Mouse (Mus musculus): ENCODE data around the gene Cyp2c66. TPM values are rescaled to one million over a fixed set of nuclear protein-coding genes. Genes with fewer than 3 reads are reported as not detected.
"Not testable (repeated sequence)": the region's sequence is repeated elsewhere in the genome, so short reads cannot be mapped to it uniquely, and the experiment has no call there.

Cyp2c66 gene
- total RNA-seq (2012; rRNA removed), result not detected in 2 replicates
- not detected for polyA plus RNA-seq (2012; ENCODE audit: insufficient read depth in 1 of 2, insufficient read length in 2 of 2, low read depth in 1 of 2, low replicate concordance in 2 of 2, missing spikeins in 1 of 2)

DNA sequence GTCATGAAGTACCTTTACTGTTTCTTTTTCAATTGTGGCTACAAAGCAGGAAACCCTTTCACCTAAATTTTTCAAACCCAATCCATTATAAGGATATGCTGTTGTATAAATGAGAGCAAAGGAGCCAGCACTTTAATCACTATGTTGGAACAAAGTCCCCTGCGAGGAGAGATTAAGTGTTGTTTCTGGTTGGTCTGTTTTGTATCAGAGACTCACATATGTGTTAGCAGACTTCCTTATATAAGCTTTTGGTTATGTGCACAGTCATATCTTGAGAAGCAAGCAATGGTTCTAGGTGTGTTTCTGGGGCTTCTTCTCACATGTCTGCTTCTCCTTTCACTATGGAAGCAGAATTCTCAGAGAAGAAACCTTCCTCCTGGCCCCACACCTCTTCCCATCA is at the start of gene Cyp2c66:
TSS of gene Cyp2c66 (plus strand) at position 255 of the 400 bp plus-strand sequence.
- TF ChIP-seq SIN3A (IDR thresholded peaks at IDR 0.05; ENCODE audit: low read length), result no peak
- TF ChIP-seq CHD1 (IDR thresholded peaks at IDR 0.05; ENCODE audit: low read depth, low read length), result no peak
- no peak for TF ChIP-seq MXI1 (IDR thresholded peaks at IDR 0.05; ENCODE audit: low read depth, low read length)
- TF ChIP-seq KAT2A (conservative IDR thresholded peaks at IDR 0.05; ENCODE audit: low read depth, low read length), result no peak
- TF ChIP-seq CHD2 (IDR thresholded peaks at IDR 0.05; ENCODE audit: low read length), result no peak
- no peaks in the 10 kb centered on the region for H3K9me3 ChIP-seq (replicated peaks; ENCODE audit: insufficient read depth, low read length)
- H3K27ac ChIP-seq (ENCODE audit: control insufficient read depth, low read depth, low read length), result no peak within 1 kb of the TSS
- no peak within 1 kb of the TSS for H3K4me3 ChIP-seq (ENCODE audit: control insufficient read depth in 1 of 2, insufficient read depth in 1 of 2, low read depth in 2 of 2, low read length in 2 of 2)
- DNase-seq (ENCODE audit: low read depth, low spot score), result peak; percentile 7
- H3K27me3 ChIP-seq (ENCODE audit: control insufficient read depth in 1 of 2, insufficient read depth in 2 of 2, low read length in 2 of 2), result no peaks in the 10 kb centered on the region
- no peaks in the 10 kb centered on the region for H3K4me1 ChIP-seq (ENCODE audit: control insufficient read depth in 1 of 2, insufficient read depth in 2 of 2, low read length in 2 of 2)
- no peaks in the 10 kb centered on the region for H3K36me3 ChIP-seq (ENCODE audit: control insufficient read depth in 1 of 2, insufficient read depth in 2 of 2, low read length in 2 of 2)
- no peak within 1 kb of the TSS for H3K9ac ChIP-seq (ENCODE audit: control insufficient read depth, low read depth, low read length, poor library complexity, severe bottlenecking)
- no peaks in the 10 kb centered on the region for H3K79me2 ChIP-seq (ENCODE audit: control insufficient read depth, insufficient read depth, low read length, poor library complexity)

DNA sequence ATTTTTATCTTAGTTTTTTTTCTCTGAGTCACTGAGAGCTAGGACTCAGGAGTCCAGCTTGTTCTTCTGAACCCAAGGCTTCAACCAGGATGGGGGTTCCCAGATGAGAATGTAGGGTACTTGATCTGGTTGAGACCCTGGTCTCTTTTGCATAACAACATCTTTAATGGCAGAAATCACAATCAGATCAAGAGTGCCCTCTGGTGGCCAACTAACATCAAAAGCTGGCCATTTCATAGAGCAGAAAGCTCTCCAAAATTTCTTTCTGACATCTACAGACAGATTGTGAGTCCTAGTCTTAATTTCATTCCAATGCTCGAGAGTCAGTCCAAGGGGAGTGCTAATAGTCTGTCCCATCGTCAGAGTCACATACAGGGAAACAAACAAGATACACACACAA is 14.9 kb upstream of the Cyp2c66 start:
- H3K9me3 ChIP-seq (replicated peaks; ENCODE audit: insufficient read depth, low read length); H3K79me2 ChIP-seq (ENCODE audit: control insufficient read depth, insufficient read depth, low read length, poor library complexity); H3K9ac ChIP-seq (ENCODE audit: control insufficient read depth, low read depth, low read length, poor library complexity, severe bottlenecking); H3K27ac ChIP-seq (ENCODE audit: control insufficient read depth, low read depth, low read length); H3K4me3 ChIP-seq (ENCODE audit: control insufficient read depth in 1 of 2, insufficient read depth in 1 of 2, low read depth in 2 of 2, low read length in 2 of 2); H3K36me3 ChIP-seq (ENCODE audit: control insufficient read depth in 1 of 2, insufficient read depth in 2 of 2, low read length in 2 of 2); H3K27me3 ChIP-seq (ENCODE audit: control insufficient read depth in 1 of 2, insufficient read depth in 2 of 2, low read length in 2 of 2); H3K4me1 ChIP-seq (ENCODE audit: control insufficient read depth in 1 of 2, insufficient read depth in 2 of 2, low read length in 2 of 2): not testable (repeated sequence)
- DNase-seq (ENCODE audit: low read depth, low spot score), result peak; percentile 45
- TF ChIP-seq RAD21 (IDR thresholded peaks at IDR 0.05; ENCODE audit: low read depth, low read length) (peak; percentile 32), CTCF (IDR thresholded peaks at IDR 0.05 in 2 of 3, conservative IDR thresholded peaks at IDR 0.05 in 1 of 3; ENCODE audit: control insufficient read depth in 1 of 3, insufficient read depth in 1 of 3, low read depth in 2 of 3, low read length in 3 of 3, poor library complexity in 1 of 3, severe bottlenecking in 1 of 3) (peak in 2 of 3 experiments; percentile 23 to 33; a peak in 3 of 6 replicates), SMC3 (IDR thresholded peaks at IDR 0.05; ENCODE audit: low read depth, low read length) (peak; percentile 34)

DNA sequence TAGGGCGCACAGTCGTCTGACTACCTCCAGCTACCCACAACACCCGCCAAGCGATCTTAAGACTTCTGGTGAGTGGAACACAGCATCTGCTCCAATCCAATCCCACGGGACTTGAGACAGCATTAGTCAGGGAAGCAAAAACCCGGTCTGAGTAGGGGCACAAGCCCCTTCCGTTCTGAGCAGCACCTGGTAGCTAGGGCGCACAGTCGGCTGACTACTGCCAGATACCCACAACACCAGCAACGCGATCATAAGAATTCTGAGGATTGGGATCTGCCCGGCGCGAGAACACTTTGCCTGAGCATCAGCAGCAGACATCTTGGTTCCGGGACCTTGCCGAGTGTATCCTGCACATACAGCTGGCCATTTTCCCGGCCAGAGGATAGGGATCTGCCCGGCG is 43.1 kb downstream of the Cyp2c66 start:
- H3K4me3 ChIP-seq (ENCODE audit: control insufficient read depth in 1 of 2, insufficient read depth in 1 of 2, low read depth in 2 of 2, low read length in 2 of 2); H3K9ac ChIP-seq (ENCODE audit: control insufficient read depth, low read depth, low read length, poor library complexity, severe bottlenecking); H3K36me3 ChIP-seq (ENCODE audit: control insufficient read depth in 1 of 2, insufficient read depth in 2 of 2, low read length in 2 of 2); DNase-seq (ENCODE audit: low read depth, low spot score); H3K79me2 ChIP-seq (ENCODE audit: control insufficient read depth, insufficient read depth, low read length, poor library complexity); H3K27ac ChIP-seq (ENCODE audit: control insufficient read depth, low read depth, low read length); H3K4me1 ChIP-seq (ENCODE audit: control insufficient read depth in 1 of 2, insufficient read depth in 2 of 2, low read length in 2 of 2); H3K9me3 ChIP-seq (replicated peaks; ENCODE audit: insufficient read depth, low read length); H3K27me3 ChIP-seq (ENCODE audit: control insufficient read depth in 1 of 2, insufficient read depth in 2 of 2, low read length in 2 of 2): not testable (repeated sequence)

Other genes starting within 250 kb of the Cyp2c66 start
- gene Hells, start 183.0 kb upstream of the Cyp2c66 start, total RNA-seq (2012; rRNA removed), result 56.3 and 56.8 TPM in 2 replicates
- gene Hells, start 183.0 kb upstream of the Cyp2c66 start, polyA plus RNA-seq (2012; ENCODE audit: insufficient read depth in 1 of 2, insufficient read length in 2 of 2, low read depth in 1 of 2, low replicate concordance in 2 of 2, missing spikeins in 1 of 2), result 100 to 1,000 TPM in 1 of 2 experiments, not detected in 1; 159 TPM
- not detected in 2 replicates for gene Cyp2c55, start 106.9 kb upstream of the Cyp2c66 start, total RNA-seq (2012; rRNA removed)
- gene Cyp2c55, start 106.9 kb upstream of the Cyp2c66 start, polyA plus RNA-seq (2012; ENCODE audit: insufficient read depth in 1 of 2, insufficient read length in 2 of 2, low read depth in 1 of 2, low replicate concordance in 2 of 2, missing spikeins in 1 of 2), result not detected
- not detected in 2 replicates for gene Cyp2c65, start 52.9 kb upstream of the Cyp2c66 start, total RNA-seq (2012; rRNA removed)
- not detected for gene Cyp2c65, start 52.9 kb upstream of the Cyp2c66 start, polyA plus RNA-seq (2012; ENCODE audit: insufficient read depth in 1 of 2, insufficient read length in 2 of 2, low read depth in 1 of 2, low replicate concordance in 2 of 2, missing spikeins in 1 of 2)
- not detected in 2 replicates for gene Cyp2c29, start 155.5 kb downstream of the Cyp2c66 start, total RNA-seq (2012; rRNA removed)
- gene Cyp2c29, start 155.5 kb downstream of the Cyp2c66 start, polyA plus RNA-seq (2012; ENCODE audit: insufficient read depth in 1 of 2, insufficient read length in 2 of 2, low read depth in 1 of 2, low replicate concordance in 2 of 2, missing spikeins in 1 of 2), result not detected